Mouse (Mus musculus) myocyte (in vitro differentiated cells): ENCODE results near the gene Sh3bp5.

Source experiments
- CEBPB ChIP-seq: IDR thresholded peaks from 2 replicates; pipeline ENCODE4 v1.6.1; 2011; ENCODE audit warnings: mild to moderate bottlenecking, moderate library complexity; ENCODE audit not compliant: poor library complexity, insufficient read depth, severe bottlenecking
- E2F4 ChIP-seq: IDR thresholded peaks from one replicate; pipeline ENCODE4 v1.6.1; 2011; ENCODE audit warnings: mild to moderate bottlenecking, control low read depth, moderate library complexity; ENCODE audit not compliant: insufficient read depth
- MAX ChIP-seq: IDR thresholded peaks from one replicate; pipeline ENCODE4 v1.6.1; 2011; ENCODE audit warnings: low read depth, mild to moderate bottlenecking, control low read depth
- MYOD1 ChIP-seq, 3 experiments: IDR thresholded peaks; one replicate each; pipeline ENCODE4 v1.6.1; 2011; ENCODE audit warnings: control low read depth in 2 of 3, low read depth in 2 of 3, mild to moderate bottlenecking in 2 of 3, moderate library complexity in 1 of 3; ENCODE audit not compliant: insufficient read length in 2 of 3, control insufficient read depth in 1 of 3
- POLR2A ChIP-seq: IDR thresholded peaks from one replicate; pipeline ENCODE4 v1.6.1; 2011; ENCODE audit warnings: low read depth, mild to moderate bottlenecking, control low read depth, moderate library complexity; ENCODE audit not compliant: insufficient read length
- POLR2AphosphoS2 ChIP-seq: IDR thresholded peaks from one replicate; pipeline ENCODE4 v1.6.1; 2011; ENCODE audit warnings: low read depth, control low read depth; ENCODE audit not compliant: insufficient read length
- REST ChIP-seq: IDR thresholded peaks from one replicate; pipeline ENCODE4 v1.6.1; 2011; ENCODE audit warnings: mild to moderate bottlenecking, control low read depth, moderate library complexity; ENCODE audit not compliant: insufficient read depth, insufficient read length
- TCF12 ChIP-seq: IDR thresholded peaks from one replicate; pipeline ENCODE4 v1.6.1; 2011; ENCODE audit warnings: mild to moderate bottlenecking, control low read depth; ENCODE audit not compliant: poor library complexity, insufficient read depth, severe bottlenecking
- USF1 ChIP-seq: IDR thresholded peaks from one replicate; pipeline ENCODE4 v1.6.1; 2011; ENCODE audit warnings: low read depth, mild to moderate bottlenecking, control low read depth, moderate library complexity

DNA sequence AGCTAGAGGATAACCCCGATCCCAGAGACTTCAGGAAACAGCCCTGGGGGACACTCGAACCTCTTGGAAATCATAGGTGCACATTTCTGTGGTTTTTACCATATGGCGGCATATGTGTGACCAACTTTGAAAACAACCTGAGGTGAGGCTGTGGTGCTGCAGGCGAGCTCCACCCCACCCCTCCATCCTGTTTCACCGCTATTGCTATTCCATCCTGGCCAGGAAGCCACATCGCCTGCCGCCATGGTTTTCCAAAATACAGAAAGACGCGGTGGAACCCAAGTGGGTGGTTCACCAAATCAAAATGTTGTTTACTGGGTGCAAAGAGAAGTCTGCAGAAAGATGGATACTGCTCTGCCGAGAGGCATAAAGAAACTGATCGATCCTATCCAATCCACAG, 37.1 kb downstream of the Sh3bp5 start:
- TF ChIP-seq CEBPB, result no peak
- no peak for TF ChIP-seq E2F4
- no peak for TF ChIP-seq MYOD1 (IDR thresholded peaks at IDR 0.05; ENCODE audit: control insufficient read depth in 1 of 3, insufficient read length in 2 of 3, low read depth in 2 of 3)
- TF ChIP-seq MAX, result no peak
- no peak for TF ChIP-seq POLR2AphosphoS2
- no peak for TF ChIP-seq POLR2A
- no peak for TF ChIP-seq USF1
- no peak for TF ChIP-seq REST
- TF ChIP-seq TCF12, result no peak
